Mouse (Mus musculus) heart, embryonic 11.5 days (tissue): ENCODE results near the gene Gpr83. TPM values are rescaled to one million over a fixed set of nuclear protein-coding genes. Genes with fewer than 3 reads are reported as not detected.

Source experiments
- ATAC-seq: fragments of 200-750 bp; cut with Nextera tagmentation; replicated peaks from 2 replicates; pipeline ENCODE4 v1.8.0; 2017; ENCODE audit warnings: moderate library complexity; ENCODE audit not compliant: insufficient number of reproducible peaks, low FRiP score, low TSS enrichment
- H3K27ac ChIP-seq: fragments of 300-500 bp; sonication (generic); 2 replicates; pipeline ENCODE4 v1.5.1; 2014; ENCODE audit warnings: mild to moderate bottlenecking, low read depth, low read length
- H3K27me3 ChIP-seq: fragments of 300-500 bp; sonication (generic); 2 replicates; pipeline ENCODE4 v1.6.1; 2014; ENCODE audit warnings: mild to moderate bottlenecking, low read length, mixed read lengths; ENCODE audit not compliant: control insufficient read depth, insufficient read depth
- H3K36me3 ChIP-seq: fragments of 300-500 bp; sonication (generic); 2 replicates; pipeline ENCODE4 v1.6.1; 2014; ENCODE audit warnings: mild to moderate bottlenecking, low read length, moderate library complexity, mixed read lengths; ENCODE audit not compliant: control insufficient read depth, insufficient read depth
- H3K4me1 ChIP-seq: fragments of 300-500 bp; sonication (generic); 2 replicates; pipeline ENCODE4 v1.6.1; 2014; ENCODE audit warnings: low read length; ENCODE audit not compliant: control insufficient read depth, insufficient read depth
- H3K4me2 ChIP-seq: fragments of 300-500 bp; sonication (generic); 2 replicates; pipeline ENCODE4 v1.6.1; 2014; ENCODE audit warnings: mild to moderate bottlenecking, moderate library complexity
- H3K4me3 ChIP-seq: fragments of 300-500 bp; sonication (generic); 2 replicates; pipeline ENCODE4 v1.5.1; 2014; ENCODE audit warnings: low read depth, low read length
- H3K9ac ChIP-seq: fragments of 300-500 bp; sonication (generic); 2 replicates; pipeline ENCODE4 v1.6.1; 2014; ENCODE audit warnings: mild to moderate bottlenecking, low read depth, low read length, moderate library complexity
- H3K9me3 ChIP-seq: fragments of 300-500 bp; sonication (generic); replicated peaks from 2 replicates; pipeline ENCODE4 v1.6.1; 2016; ENCODE audit warnings: low read length; ENCODE audit not compliant: control insufficient read depth
- whole genome bisulfite sequencing: fragments of 180-500 bp; shearing (Covaris S2); extraction: QIAGEN DNeasy Blood & Tissue Kit; methylation state at CpG from one replicate; pipeline ENCODE4 v1.1.7; 2014; ENCODE audit not compliant: insufficient replicate concordance; 5-methylcytosine and 5-hydroxymethylcytosine counted together
- polyA plus RNA-seq: library from polyadenylated mRNA; unstranded; fragments of >200 nt; fragmentation: Nextera tagmentation; extraction: Ambion mirVana; gene quantifications from 2 replicates; pipeline ENCODE4 v1.2.1, GENCODE M21; 2014

The Gpr83 gene
- polyA plus RNA-seq, 1 experiment from 2014 or later: not detected

- H3K27ac ChIP-seq: no peak overlapping the region
- no peak overlapping the region for H3K4me2 ChIP-seq
- H3K27me3 ChIP-seq: peaks cover 56% of the 10 kb centered on the region
- no peak overlapping the region for H3K4me3 ChIP-seq
- no peak for ATAC-seq
- H3K9me3 ChIP-seq: no peaks in the 10 kb centered on the region
- 0 out of 2 replicates have a peak, but pooled peaks cover 3% of the 10 kb centered on the region for H3K4me1 ChIP-seq
- H3K9ac ChIP-seq: no peak overlapping the region
- 80% methylated on average over 3 of the region's 3 CpGs for WGBS
- no peaks in the 10 kb centered on the region for H3K36me3 ChIP-seq
Measured at GRCm38 (mm10) chr9:14858782-14859181, 1.2 kb upstream of the Gpr83 start.

DNA sequence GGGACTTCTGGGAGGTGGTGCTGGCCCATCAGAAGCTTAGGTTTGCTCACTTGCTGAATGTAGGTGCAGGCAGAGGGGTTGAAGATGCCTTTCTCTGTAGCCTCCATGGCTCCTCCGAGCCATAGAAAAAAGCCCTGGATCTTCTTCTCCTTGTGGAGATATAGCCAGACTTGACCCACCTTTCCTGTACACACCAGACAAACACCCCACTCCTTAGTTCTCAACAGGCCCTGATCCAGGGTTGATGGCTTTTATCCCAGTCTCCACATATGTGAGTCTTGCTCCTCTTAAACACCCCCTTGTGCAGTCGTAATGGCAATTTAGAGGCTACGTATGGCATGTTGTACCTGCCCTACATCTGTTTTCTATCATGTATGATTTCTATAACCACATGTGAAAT is 3.1 kb downstream of the Gpr83 start:
- Histone ChIP-seq H3K9me3 (no peaks in the 10 kb centered on the region), H3K27ac (no peak overlapping the region), H3K36me3 (no peaks in the 10 kb centered on the region), H3K27me3 (peaks cover 45% of the 10 kb centered on the region), H3K4me1 (0 out of 2 replicates have a peak, but pooled peaks cover 3% of the 10 kb centered on the region), H3K4me2 (no peak overlapping the region), H3K4me3 (no peak overlapping the region), H3K9ac (no peak overlapping the region)
- no peak for ATAC-seq
- WGBS: 90% methylated on average over 3 of the region's 3 CpGs

GRCm38 (mm10) chr9:14864726-14865125 is 4.7 kb downstream of the Gpr83 start:
- ATAC-seq: no peak
- 76% methylated on average over 9 of the region's 9 CpGs for WGBS
- Histone ChIP-seq H3K9me3 (no peaks in the 10 kb centered on the region), H3K9ac (no peak overlapping the region), H3K4me2 (no peak overlapping the region), H3K27me3 (peaks cover 29% of the 10 kb centered on the region), H3K36me3 (no peaks in the 10 kb centered on the region), H3K4me1 (0 out of 2 replicates have a peak, but pooled peaks cover 2% of the 10 kb centered on the region), H3K4me3 (no peak overlapping the region), H3K27ac (no peak overlapping the region)

DNA sequence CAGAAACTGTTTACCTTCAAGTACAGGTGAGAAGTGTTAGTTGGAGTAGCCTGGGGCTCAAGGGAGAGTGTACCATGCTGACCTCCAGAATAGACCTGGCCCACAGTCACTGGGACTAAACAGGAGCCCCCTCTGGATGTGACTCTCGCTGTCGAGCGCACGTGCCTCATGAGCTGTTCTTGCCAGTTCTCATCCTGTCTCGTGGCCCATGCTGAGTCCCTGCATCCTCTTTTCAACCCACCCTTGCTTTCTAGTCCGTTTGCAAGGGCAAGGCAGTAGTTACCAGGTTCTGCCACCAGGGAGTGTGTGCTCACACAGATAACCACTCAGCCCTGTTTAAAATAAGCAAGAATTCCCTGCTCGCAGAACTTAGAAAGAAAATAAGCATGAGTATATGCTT is 6.9 kb downstream of the Gpr83 start:
- Histone ChIP-seq H3K27ac (no peak overlapping the region), H3K4me3 (no peak overlapping the region), H3K4me2 (no peak overlapping the region), H3K9ac (no peak overlapping the region), H3K27me3 (peaks cover 9% of the 10 kb centered on the region), H3K9me3 (no peaks in the 10 kb centered on the region), H3K36me3 (no peaks in the 10 kb centered on the region), H3K4me1 (0 out of 2 replicates have a peak, but pooled peaks cover 2% of the 10 kb centered on the region)
- WGBS: 33% methylated on average over 7 of the region's 7 CpGs
- no peak for ATAC-seq

DNA sequence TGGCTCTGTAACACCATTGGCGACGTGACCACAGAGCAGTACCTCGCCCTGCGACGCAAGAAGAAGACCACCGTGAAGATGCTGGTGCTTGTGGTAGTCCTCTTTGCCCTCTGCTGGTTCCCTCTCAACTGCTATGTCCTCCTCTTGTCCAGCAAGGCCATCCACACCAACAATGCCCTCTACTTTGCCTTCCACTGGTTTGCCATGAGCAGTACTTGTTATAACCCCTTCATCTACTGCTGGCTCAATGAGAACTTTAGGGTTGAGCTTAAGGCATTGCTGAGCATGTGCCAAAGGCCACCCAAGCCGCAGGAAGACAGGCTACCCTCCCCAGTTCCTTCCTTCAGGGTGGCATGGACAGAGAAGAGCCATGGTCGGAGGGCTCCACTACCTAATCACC is 8.3 kb downstream of the Gpr83 start:
- 89% methylated on average over 8 of the region's 8 CpGs for WGBS
- no peaks in the 10 kb centered on the region for H3K36me3 ChIP-seq
- no peak overlapping the region for H3K4me2 ChIP-seq
- H3K4me1 ChIP-seq: 0 out of 2 replicates have a peak, but pooled peaks cover 5% of the 10 kb centered on the region
- H3K9ac ChIP-seq: no peak overlapping the region
- no peaks in the 10 kb centered on the region for H3K9me3 ChIP-seq
- H3K27ac ChIP-seq: no peak overlapping the region
- no peak for ATAC-seq
- H3K27me3 ChIP-seq: peaks cover under 1% of the 10 kb centered on the region
- H3K4me3 ChIP-seq: no peak overlapping the region

DNA sequence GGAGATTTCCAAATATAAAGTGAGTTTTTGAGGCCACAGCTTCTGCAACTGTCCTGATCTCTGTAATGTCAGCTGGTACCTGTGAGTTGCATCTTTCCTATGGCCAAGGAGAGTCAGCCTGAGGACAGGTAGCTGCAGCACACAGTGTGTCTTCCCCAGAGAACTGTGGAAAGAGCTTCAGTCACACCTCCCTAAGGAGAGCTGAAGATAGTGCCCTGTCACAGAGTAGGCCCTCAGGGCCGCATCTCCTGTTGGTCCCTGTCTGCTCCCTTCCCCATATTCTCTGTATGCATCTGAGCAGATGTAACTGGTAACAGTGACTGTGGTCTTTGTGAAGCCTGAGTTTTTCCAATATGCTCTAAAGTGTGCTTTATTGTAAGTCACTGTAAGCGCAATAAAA is 10.4 kb downstream of the Gpr83 start:
- ATAC-seq: no peak
- Histone ChIP-seq H3K4me3 (no peak overlapping the region), H3K4me1 (0 out of 2 replicates have a peak, but pooled peaks cover 5% of the 10 kb centered on the region), H3K4me2 (no peak overlapping the region), H3K27ac (no peak overlapping the region), H3K27me3 (no peaks in the 10 kb centered on the region; the same call in 1 of the 2 replicates), H3K9ac (no peak overlapping the region), H3K36me3 (no peaks in the 10 kb centered on the region), H3K9me3 (no peaks in the 10 kb centered on the region)
- 78% methylated on average over 2 of the region's 2 CpGs for WGBS

- Histone ChIP-seq H3K27ac (no peak overlapping the region), H3K36me3 (no peaks in the 10 kb centered on the region), H3K9ac (no peak overlapping the region), H3K4me1 (0 out of 2 replicates have a peak, but pooled peaks cover 5% of the 10 kb centered on the region), H3K4me2 (no peak overlapping the region), H3K9me3 (no peaks in the 10 kb centered on the region), H3K4me3 (no peak overlapping the region), H3K27me3 (no peaks in the 10 kb centered on the region; the same call in 1 of the 2 replicates)
- WGBS: 88% methylated on average over 10 of the region's 10 CpGs
- ATAC-seq: no peak
Measured at GRCm38 (mm10) chr9:14870802-14871201, 10.8 kb downstream of the Gpr83 start.

DNA sequence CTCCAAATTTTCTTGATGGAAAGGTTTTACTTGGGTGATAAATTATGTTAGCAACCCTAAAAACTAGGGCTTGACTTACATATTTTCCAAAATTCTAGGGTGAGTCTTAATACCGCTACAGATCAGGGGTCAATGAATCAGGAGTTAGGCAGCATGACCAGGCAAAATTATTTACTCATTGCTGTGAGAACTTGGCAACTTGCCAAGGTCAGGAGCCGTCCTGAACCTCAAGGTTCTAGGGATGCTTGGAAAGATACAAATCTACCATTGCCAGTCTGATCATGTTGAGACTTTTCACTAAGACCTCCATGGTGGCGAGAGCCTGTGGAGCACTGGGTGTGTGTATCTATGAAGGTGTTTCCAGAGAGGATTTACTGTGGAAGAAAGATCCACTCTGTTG is 11.5 kb downstream of the Gpr83 start:
- Histone ChIP-seq H3K36me3 (no peaks in the 10 kb centered on the region), H3K9ac (no peak overlapping the region), H3K4me2 (no peak overlapping the region), H3K27ac (no peak overlapping the region), H3K27me3 (no peaks in the 10 kb centered on the region; the same call in 1 of the 2 replicates), H3K4me3 (no peak overlapping the region), H3K4me1 (0 out of 2 replicates have a peak, but pooled peaks cover 5% of the 10 kb centered on the region), H3K9me3 (no peaks in the 10 kb centered on the region)
- 67% methylated on average over 3 of the region's 3 CpGs for WGBS
- ATAC-seq: no peak

- H3K9ac ChIP-seq: no peak overlapping the region
- H3K36me3 ChIP-seq: no peaks in the 10 kb centered on the region
- no peaks in the 10 kb centered on the region for H3K27me3 ChIP-seq
- no peak for ATAC-seq
- 43% methylated on average over 17 of the region's 17 CpGs for WGBS
- no peak overlapping the region for H3K27ac ChIP-seq
- no peak overlapping the region for H3K4me3 ChIP-seq
- 0 out of 2 replicates have a peak, but pooled peaks cover 5% of the 10 kb centered on the region for H3K4me1 ChIP-seq
- no peaks in the 10 kb centered on the region for H3K9me3 ChIP-seq
- H3K4me2 ChIP-seq: no peak overlapping the region
Measured at GRCm38 (mm10) chr9:14872181-14872930, 12.3 kb downstream of the Gpr83 start.
